Mouse (Mus musculus) neural tube, embryonic 13.5 days (tissue): ENCODE data around the gene Kpnb1. TPM values are rescaled to one million over a fixed set of nuclear protein-coding genes. Genes with fewer than 3 reads are reported as not detected.

Source experiments
- ATAC-seq: fragments of 200-750 bp; cut with Nextera tagmentation; 2 replicates; pipeline ENCODE4 v1.8.0; 2017; ENCODE audit warnings: low read depth, mild to moderate bottlenecking, moderate TSS enrichment, moderate library complexity
- H3K27ac ChIP-seq: fragments of 300-500 bp; sonication (generic); replicated peaks from 2 replicates; pipeline ENCODE4 v1.5.1; 2015; ENCODE audit warnings: moderate library complexity, mild to moderate bottlenecking, inconsistent platforms
- H3K27me3 ChIP-seq: fragments of 300-500 bp; sonication (generic); 2 replicates; pipeline ENCODE4 v1.6.1; 2015; ENCODE audit warnings: mild to moderate bottlenecking, inconsistent platforms
- H3K36me3 ChIP-seq: fragments of 300-500 bp; sonication (generic); 2 replicates; pipeline ENCODE4 v1.6.1; 2015; ENCODE audit warnings: mild to moderate bottlenecking, inconsistent platforms
- H3K4me1 ChIP-seq: fragments of 300-500 bp; sonication (generic); replicated peaks from 2 replicates; pipeline ENCODE4 v1.6.1; 2015; ENCODE audit warnings: inconsistent platforms
- H3K4me2 ChIP-seq: fragments of 300-500 bp; sonication (generic); 2 replicates; pipeline ENCODE4 v1.6.1; 2015; ENCODE audit warnings: inconsistent platforms, mild to moderate bottlenecking, moderate library complexity
- H3K4me3 ChIP-seq: fragments of 300-500 bp; sonication (generic); 2 replicates; pipeline ENCODE4 v1.5.1; 2015; ENCODE audit warnings: mild to moderate bottlenecking, inconsistent platforms
- H3K9ac ChIP-seq: fragments of 300-500 bp; sonication (generic); 2 replicates; pipeline ENCODE4 v1.6.1; 2015; ENCODE audit warnings: moderate library complexity, mild to moderate bottlenecking, inconsistent platforms
- H3K9me3 ChIP-seq: fragments of 300-500 bp; sonication (generic); 2 replicates; pipeline ENCODE4 v1.6.1; 2016; ENCODE audit warnings: inconsistent platforms
- WGBS: fragments of 180-500 bp; shearing (Covaris S2); methylation state at CpG from one replicate; pipeline ENCODE4 v1.1.7; 2015; 5-methylcytosine and 5-hydroxymethylcytosine counted together
- microRNA-seq: library from miRNA; unstranded; fragments of <30 nt; microRNA quantifications from one replicate; pipeline ENCODE4, GENCODE M21; 2016
- polyA plus RNA-seq: library from polyadenylated mRNA; unstranded; fragments of >200 nt; fragmentation: Nextera tagmentation; extraction: Ambion mirVana; gene quantifications from 2 replicates; pipeline ENCODE4 v1.2.1, GENCODE M21; 2015

Kpnb1 gene
- polyA plus RNA-seq, 1 experiment from 2014 or later, result 31.0 TPM

- Histone ChIP-seq H3K36me3 (no peaks in the 10 kb centered on the region), H3K9ac (no peak within 1 kb of the TSS), H3K9me3 (no peaks in the 10 kb centered on the region), H3K27me3 (peaks cover 77% of the 10 kb centered on the region), H3K4me3 (peak within 1 kb of the TSS; percentile 36), H3K4me2 (peak within 1 kb of the TSS; percentile 61), H3K27ac (no peak within 1 kb of the TSS), H3K4me1 (peaks cover 19% of the 10 kb centered on the region)
- ATAC-seq, result no peak
- under 1% methylated on average over 86 of the region's 87 CpGs for WGBS
Measured at GRCm38 (mm10) chr11:97114671-97115601, 72.7 kb downstream of the Kpnb1 start, which contains the start of gene Tbx21. Gene Tbx21, minus strand, starts transcription at chr11:97115331.

GRCm38 (mm10) chr11:97112519-97113125 lies 75.1 kb downstream of the Kpnb1 start:
- WGBS, result 87% methylated on average over 9 of the region's 9 CpGs
- H3K27me3 ChIP-seq, result peaks cover 59% of the 10 kb centered on the region
- H3K4me3 ChIP-seq, result no peak overlapping the region
- no peak for ATAC-seq
- peaks cover 19% of the 10 kb centered on the region for H3K4me1 ChIP-seq
- H3K27ac ChIP-seq, result no peak overlapping the region
- no peak overlapping the region for H3K4me2 ChIP-seq
- H3K9ac ChIP-seq, result no peak overlapping the region
- no peaks in the 10 kb centered on the region for H3K9me3 ChIP-seq
- H3K36me3 ChIP-seq, result no peaks in the 10 kb centered on the region

Small RNA genes lying within 50 kb of the gene (microRNA-seq; reads per million reads assigned to microRNA genes)
- gene Mir7235, result not detected

Other genes with a start within 250 kb of the Kpnb1 start
- gene Pnpo, start 243.9 kb downstream of the Kpnb1 start, polyA plus RNA-seq, result 18.5 and 22.3 TPM in 2 replicates
- gene Sp2, start 204.9 kb downstream of the Kpnb1 start, polyA plus RNA-seq, result 15.9 and 16.7 TPM in 2 replicates
- 0.17 and 0.29 TPM in 2 replicates for gene Sp6, start 174.5 kb downstream of the Kpnb1 start, polyA plus RNA-seq
- gene Scrn2, start 157.9 kb downstream of the Kpnb1 start, polyA plus RNA-seq, result 13.7 and 15.0 TPM in 2 replicates
- 1.8 and 3.0 TPM in 2 replicates for gene Lrrc46, start 146.5 kb downstream of the Kpnb1 start, polyA plus RNA-seq
- gene Mrpl10, start 146.3 kb downstream of the Kpnb1 start, polyA plus RNA-seq, result 58.9 and 59.0 TPM in 2 replicates
- 9.2 and 11.0 TPM in 2 replicates for gene Osbpl7, start 137.3 kb downstream of the Kpnb1 start, polyA plus RNA-seq
- 0.07 and 0.15 TPM in 2 replicates for gene Tbx21, start 72.5 kb downstream of the Kpnb1 start, polyA plus RNA-seq
- 9.1 and 9.5 TPM in 2 replicates for gene Tbkbp1, start 36.4 kb downstream of the Kpnb1 start, polyA plus RNA-seq
- 130 TPM in 2 replicates for gene Npepps, start 92.8 kb upstream of the Kpnb1 start, polyA plus RNA-seq
- gene Mrpl45, start 127.8 kb upstream of the Kpnb1 start, polyA plus RNA-seq, result 38.2 and 43.8 TPM in 2 replicates
- gene Gpr179, start 164.2 kb upstream of the Kpnb1 start, polyA plus RNA-seq, result 0.43 and 0.66 TPM in 2 replicates
- 7.8 and 8.9 TPM in 2 replicates for gene Socs7, start 174.7 kb upstream of the Kpnb1 start, polyA plus RNA-seq
- 6.8 and 7.4 TPM in 2 replicates for gene Arhgap23, start 227.7 kb upstream of the Kpnb1 start, polyA plus RNA-seq